Mouse (Mus musculus) embryonic fibroblast, embryonic 13.5 days (primary cell): ENCODE data around the gene Ier5l.

Experiments
- CTCF ChIP-seq: IDR thresholded peaks from 2 replicates; pipeline ENCODE4 v1.5.1; 2011; ENCODE audit warnings: mild to moderate bottlenecking, control low read depth, low read length, moderate library complexity, borderline replicate concordance; ENCODE audit not compliant: insufficient read depth
- POLR2A ChIP-seq: IDR thresholded peaks from 2 replicates; pipeline ENCODE4 v1.6.1; 2011; ENCODE audit warnings: low read depth, mild to moderate bottlenecking, control low read depth, low read length, moderate library complexity

GRCm38 (mm10) chr2:30456104-30456980 is 17.7 kb downstream of the Ier5l start:
- no peak for TF ChIP-seq POLR2A
- no peak for TF ChIP-seq CTCF
